Mouse (Mus musculus) embryonic facial prominence, embryonic 11.5 days (tissue): ENCODE data around the gene Timp3. TPM values are rescaled to one million over a fixed set of nuclear protein-coding genes. Genes with fewer than 3 reads are reported as not detected.

Experiments used
- ATAC-seq: fragments of 200-750 bp; cut with Nextera tagmentation; replicated peaks from 2 replicates; pipeline ENCODE4 v1.8.0; 2017; ENCODE audit warnings: low read depth; ENCODE audit not compliant: insufficient number of reproducible peaks, low FRiP score, low TSS enrichment
- DNase-seq: peaks from one replicate; pipeline ENCODE4 v3.0.0-alpha.2; 2015; ENCODE audit warnings: low spot score
- H3K27ac ChIP-seq: fragments of 300-500 bp; sonication (generic); replicated peaks from 2 replicates; pipeline ENCODE4 v1.5.1; 2014; ENCODE audit warnings: mild to moderate bottlenecking, low read depth, low read length, control low read depth
- H3K27me3 ChIP-seq: fragments of 300-500 bp; sonication (generic); 2 replicates; pipeline ENCODE4 v1.6.1; 2014; ENCODE audit warnings: mild to moderate bottlenecking, low read length, moderate library complexity, mixed read lengths; ENCODE audit not compliant: control insufficient read depth, insufficient read depth
- H3K36me3 ChIP-seq: fragments of 300-500 bp; sonication (generic); replicated peaks from 2 replicates; pipeline ENCODE4 v1.6.1; 2014; ENCODE audit warnings: low read depth, mild to moderate bottlenecking, low read length, moderate library complexity, mixed read lengths; ENCODE audit not compliant: control insufficient read depth, insufficient read depth
- H3K4me1 ChIP-seq: fragments of 300-500 bp; sonication (generic); 2 replicates; pipeline ENCODE4 v1.6.1; 2014; ENCODE audit warnings: low read length, mixed read lengths; ENCODE audit not compliant: control insufficient read depth, insufficient read depth
- H3K4me2 ChIP-seq: fragments of 300-500 bp; sonication (generic); 2 replicates; pipeline ENCODE4 v1.6.1; 2014; ENCODE audit warnings: low read depth, mild to moderate bottlenecking, control low read depth, low read length, moderate library complexity
- H3K4me3 ChIP-seq: fragments of 300-500 bp; sonication (generic); 2 replicates; pipeline ENCODE4 v1.5.1; 2014; ENCODE audit warnings: low read depth, low read length, control low read depth
- H3K9ac ChIP-seq: fragments of 300-500 bp; sonication (generic); replicated peaks from 2 replicates; pipeline ENCODE4 v1.6.1; 2014; ENCODE audit warnings: mild to moderate bottlenecking, control low read depth, low read length
- H3K9me3 ChIP-seq: fragments of 300-500 bp; sonication (generic); replicated peaks from 2 replicates; pipeline ENCODE4 v1.6.1; 2016; ENCODE audit warnings: mild to moderate bottlenecking, low read length, inconsistent platforms, mixed read lengths; ENCODE audit not compliant: control insufficient read depth
- WGBS: fragments of 180-500 bp; shearing (Covaris S2); extraction: QIAGEN DNeasy Blood & Tissue Kit; methylation state at CpG from one replicate; pipeline ENCODE4 v1.1.7; 2014; 5-methylcytosine and 5-hydroxymethylcytosine counted together
- polyA plus RNA-seq: library from polyadenylated mRNA; unstranded; fragments of >200 nt; fragmentation: Nextera tagmentation; extraction: Ambion mirVana; gene quantifications from 2 replicates; pipeline ENCODE4 v1.2.1, GENCODE M21; 2014

Gene Timp3
- polyA plus RNA-seq, 1 experiment from 2014 or later = 40.0 TPM

DNA sequence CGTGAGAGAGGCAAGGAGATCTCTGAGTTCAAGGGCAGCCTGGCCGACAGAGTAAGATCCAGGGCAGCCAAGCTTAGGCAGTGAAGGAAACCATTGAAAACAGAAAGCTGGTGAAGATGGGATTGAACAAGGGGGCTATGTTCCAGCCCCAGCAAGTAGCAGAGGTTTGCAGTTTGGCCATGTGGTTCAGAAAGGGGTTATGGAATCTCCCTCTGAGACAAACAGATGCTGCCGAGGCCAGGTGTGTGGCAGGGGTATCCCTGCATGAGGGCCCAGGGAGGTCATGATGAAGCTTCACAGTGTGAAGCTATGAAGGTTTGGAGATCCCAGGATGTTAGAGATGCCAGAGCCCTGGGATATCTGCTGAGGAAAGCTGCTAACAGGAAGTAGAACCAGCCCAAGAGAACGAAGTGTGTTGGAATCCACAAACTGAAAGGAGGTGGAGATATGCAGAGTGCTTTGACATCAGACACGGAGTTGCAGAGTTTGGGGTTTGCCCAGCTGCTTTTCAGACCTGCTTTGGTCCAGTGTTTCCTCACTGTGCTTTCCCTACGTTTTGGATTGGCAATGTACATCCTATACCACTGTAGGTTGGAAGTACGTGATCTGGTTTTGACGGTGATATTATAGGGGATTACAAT, 63.6 kb downstream of the Timp3 start:
- Histone ChIP-seq H3K9ac (no peak overlapping the region), H3K27me3 (no peaks in the 10 kb centered on the region), H3K4me2 (no peak overlapping the region), H3K9me3 (no peaks in the 10 kb centered on the region), H3K27ac (no peak overlapping the region), H3K4me1 (no peaks in the 10 kb centered on the region), H3K4me3 (no peak overlapping the region), H3K36me3 (no peaks in the 10 kb centered on the region)
- ATAC-seq = no peak
- WGBS = 83% methylated on average over 8 of the region's 8 CpGs
- DNase-seq = no peak

DNA sequence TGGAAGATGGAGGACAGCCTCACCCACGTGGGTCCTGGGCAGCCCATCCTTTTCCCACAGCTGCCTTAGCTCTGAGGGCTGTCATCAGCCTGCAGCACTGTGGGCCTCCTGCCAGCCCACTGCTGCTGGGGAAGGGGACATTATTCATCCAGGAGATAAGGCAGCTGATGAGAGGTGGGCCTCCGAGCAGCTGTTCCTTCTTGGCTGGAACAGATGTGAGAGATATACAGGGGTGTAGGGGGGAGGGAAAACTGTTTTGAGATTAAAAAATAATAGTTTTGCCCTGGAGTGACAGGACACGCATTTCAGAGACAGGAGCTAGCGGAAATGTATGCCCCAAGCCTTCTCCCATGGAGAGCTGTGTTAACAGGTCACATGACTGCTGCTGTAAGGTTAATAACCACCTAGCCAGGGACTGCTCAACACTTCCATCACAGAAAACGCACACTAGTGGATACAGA, 65.5 kb downstream of the Timp3 start:
- H3K27me3 ChIP-seq = no peaks in the 10 kb centered on the region
- no peak overlapping the region for H3K4me2 ChIP-seq
- no peaks in the 10 kb centered on the region for H3K4me1 ChIP-seq
- WGBS = 55% methylated on average over 5 of the region's 5 CpGs
- no peak overlapping the region for H3K4me3 ChIP-seq
- H3K36me3 ChIP-seq = no peaks in the 10 kb centered on the region
- H3K9me3 ChIP-seq = no peaks in the 10 kb centered on the region
- no peak; the same call in 1 of the 2 replicates for ATAC-seq
- H3K27ac ChIP-seq = no peak overlapping the region
- no peak for DNase-seq
- H3K9ac ChIP-seq = no peak overlapping the region

DNA sequence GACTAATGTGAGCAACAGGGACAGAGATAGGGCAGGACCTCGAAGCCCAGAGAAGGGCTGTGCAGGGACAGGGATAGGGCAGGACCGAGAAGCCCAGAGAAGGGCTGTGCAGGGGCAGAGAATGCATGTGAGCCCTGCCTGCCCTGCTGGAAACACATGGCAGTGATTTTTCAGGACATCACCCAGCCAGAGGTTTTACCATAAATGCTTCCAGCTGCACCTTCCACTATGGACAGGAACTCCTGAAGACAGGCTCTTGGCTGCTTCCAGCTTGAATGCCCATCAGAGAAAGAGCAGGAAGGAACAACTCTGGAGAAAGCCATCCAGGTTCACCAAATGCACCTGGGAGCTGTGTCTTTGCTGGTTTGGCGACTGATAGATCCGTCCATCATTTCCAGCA, 67.2 kb downstream of the Timp3 start:
- ATAC-seq = no peak
- 50% methylated on average over 4 of the region's 4 CpGs for WGBS
- no peaks in the 10 kb centered on the region for H3K36me3 ChIP-seq
- no peak overlapping the region for H3K4me3 ChIP-seq
- H3K4me2 ChIP-seq = no peak overlapping the region
- H3K4me1 ChIP-seq = no peaks in the 10 kb centered on the region
- no peak overlapping the region for H3K27ac ChIP-seq
- no peaks in the 10 kb centered on the region for H3K9me3 ChIP-seq
- H3K9ac ChIP-seq = no peak overlapping the region
- DNase-seq = peak; percentile 70
- no peaks in the 10 kb centered on the region for H3K27me3 ChIP-seq

DNA sequence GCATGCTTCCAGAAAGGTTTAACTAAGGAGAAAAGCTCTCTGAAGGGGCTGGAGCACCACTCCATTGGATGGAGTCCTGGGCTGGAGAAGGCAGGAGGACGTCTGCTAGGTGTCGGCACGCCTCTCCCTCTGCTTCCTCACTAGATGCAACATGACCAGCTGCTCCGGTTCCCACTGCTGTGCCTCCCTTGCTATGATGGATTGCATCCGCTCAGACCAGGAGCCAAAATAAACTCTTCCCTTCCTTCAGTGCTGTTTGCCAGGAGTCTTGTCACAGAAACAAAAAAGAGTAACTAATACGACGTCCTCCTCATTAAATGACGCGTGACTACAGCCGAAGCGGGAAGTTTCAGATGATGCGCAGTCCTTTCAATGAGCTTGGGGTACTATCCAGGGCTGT, 68.6 kb downstream of the Timp3 start:
- no peaks in the 10 kb centered on the region for H3K36me3 ChIP-seq
- no peak overlapping the region for H3K9ac ChIP-seq
- H3K27ac ChIP-seq = no peak overlapping the region
- DNase-seq (no peak), ATAC-seq (no peak)
- no peaks in the 10 kb centered on the region for H3K27me3 ChIP-seq
- H3K4me1 ChIP-seq = no peaks in the 10 kb centered on the region
- H3K4me2 ChIP-seq = no peak overlapping the region
- H3K9me3 ChIP-seq = no peaks in the 10 kb centered on the region
- 80% methylated on average over 12 of the region's 12 CpGs for WGBS
- no peak overlapping the region for H3K4me3 ChIP-seq

DNA sequence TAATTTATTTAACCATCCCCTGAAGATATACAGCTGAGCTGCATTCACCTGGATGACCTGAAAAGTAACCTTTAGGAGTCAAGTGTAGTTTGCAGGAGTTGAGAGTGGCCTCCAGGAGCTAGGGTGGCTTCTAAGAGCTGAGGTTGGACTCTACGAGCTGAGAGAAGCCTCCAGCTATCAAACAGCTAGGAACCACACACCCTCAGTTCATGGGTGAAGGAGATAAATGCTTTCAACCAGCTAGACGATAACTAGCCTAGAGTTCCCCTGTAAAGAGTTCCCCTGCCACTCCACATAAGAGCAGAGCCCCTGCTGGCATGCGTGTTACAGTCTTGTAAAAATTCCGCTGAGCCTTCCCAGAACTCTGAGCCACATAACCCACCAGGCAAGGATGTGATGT, 69.2 kb downstream of the Timp3 start:
- ATAC-seq (no peak), DNase-seq (no peak)
- Histone ChIP-seq H3K4me2 (no peak overlapping the region), H3K9ac (no peak overlapping the region; the same call in 1 of the 2 replicates), H3K27ac (no peak overlapping the region), H3K36me3 (no peaks in the 10 kb centered on the region), H3K4me1 (no peaks in the 10 kb centered on the region), H3K27me3 (no peaks in the 10 kb centered on the region), H3K9me3 (no peaks in the 10 kb centered on the region), H3K4me3 (no peak overlapping the region)
- WGBS = 80% methylated on average over 4 of the region's 4 CpGs

DNA sequence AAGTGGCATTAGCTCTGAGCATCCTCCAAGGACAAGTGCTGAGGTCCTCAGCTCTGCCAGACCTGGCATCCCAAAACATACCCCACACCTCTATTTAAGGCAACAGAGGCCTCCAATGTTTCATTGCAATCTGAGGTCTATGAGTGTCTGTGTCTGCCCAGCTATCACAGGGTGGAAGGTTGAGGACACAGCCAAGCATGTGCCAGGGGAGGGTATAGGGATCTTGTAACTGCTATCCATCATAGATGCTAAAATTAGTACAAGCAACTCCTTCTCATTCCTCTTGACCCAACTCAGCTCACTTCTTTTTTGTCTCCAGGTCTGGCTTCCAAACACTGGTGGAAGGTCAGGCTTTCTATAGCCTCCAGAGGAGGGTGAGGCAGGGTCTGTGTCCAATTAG, 71.4 kb downstream of the Timp3 start:
- H3K4me3 ChIP-seq = no peak overlapping the region
- no peak overlapping the region for H3K9ac ChIP-seq
- no peaks in the 10 kb centered on the region for H3K36me3 ChIP-seq
- no peak overlapping the region for H3K4me2 ChIP-seq
- no peak for ATAC-seq
- H3K27me3 ChIP-seq = no peaks in the 10 kb centered on the region
- DNase-seq = no peak
- no peaks in the 10 kb centered on the region for H3K9me3 ChIP-seq
- H3K27ac ChIP-seq = no peak overlapping the region
- no peaks in the 10 kb centered on the region for H3K4me1 ChIP-seq

DNA sequence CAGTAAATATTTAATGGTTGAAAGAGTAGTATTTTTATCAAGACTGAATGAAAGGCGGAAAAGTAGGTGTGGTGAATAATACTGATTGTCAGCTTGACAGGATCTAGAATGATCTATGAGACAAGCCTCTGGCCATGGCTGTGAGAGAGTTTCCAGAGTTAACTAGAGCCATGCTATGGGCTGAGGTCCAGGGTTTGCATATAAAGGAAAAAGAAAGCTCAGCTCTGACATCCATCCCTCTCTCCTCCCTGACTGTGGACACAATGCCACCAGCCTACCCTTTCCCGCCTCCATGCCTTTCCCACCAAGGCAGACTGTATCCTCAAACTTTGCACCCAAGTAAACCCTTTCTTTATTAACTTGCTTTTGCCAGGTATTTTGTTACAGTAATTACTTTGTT, 73.9 kb downstream of the Timp3 start:
- H3K4me2 ChIP-seq = no peak overlapping the region
- DNase-seq = no peak
- no peak for ATAC-seq
- no peaks in the 10 kb centered on the region for H3K9me3 ChIP-seq
- 82% methylated on average over 2 of the region's 2 CpGs for WGBS
- H3K4me3 ChIP-seq = no peak overlapping the region
- no peaks in the 10 kb centered on the region for H3K4me1 ChIP-seq
- no peaks in the 10 kb centered on the region for H3K27me3 ChIP-seq
- H3K36me3 ChIP-seq = no peaks in the 10 kb centered on the region
- H3K9ac ChIP-seq = no peak overlapping the region
- no peak overlapping the region for H3K27ac ChIP-seq

DNA sequence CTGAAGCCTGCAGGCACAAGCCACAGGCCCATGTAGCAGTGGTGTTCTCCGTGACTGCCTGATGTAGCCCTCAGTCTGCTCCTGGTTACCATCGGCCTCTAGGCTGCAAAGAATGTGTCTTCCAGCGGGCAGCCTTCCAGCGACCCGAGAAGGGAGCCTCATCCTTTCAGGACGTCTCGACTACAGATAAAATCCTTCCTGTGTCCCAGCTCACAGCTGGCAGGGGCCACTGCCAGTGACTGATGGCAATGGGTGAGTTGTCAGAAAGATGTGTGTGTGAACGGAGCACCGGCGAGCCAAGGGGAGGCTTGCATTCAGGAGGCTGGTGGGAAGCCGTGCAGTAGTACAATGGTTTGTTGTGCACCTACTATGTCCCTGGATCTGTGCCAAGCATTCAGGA, 75.7 kb downstream of the Timp3 start:
- no peak overlapping the region for H3K4me2 ChIP-seq
- H3K9ac ChIP-seq = no peak overlapping the region
- DNase-seq (no peak), ATAC-seq (no peak)
- H3K27me3 ChIP-seq = no peaks in the 10 kb centered on the region
- H3K4me1 ChIP-seq = no peaks in the 10 kb centered on the region
- no peaks in the 10 kb centered on the region for H3K9me3 ChIP-seq
- WGBS = 81% methylated on average over 11 of the region's 11 CpGs
- H3K36me3 ChIP-seq = no peaks in the 10 kb centered on the region
- no peak overlapping the region for H3K4me3 ChIP-seq
- no peak overlapping the region for H3K27ac ChIP-seq
